Mouse (Mus musculus) left cerebral cortex, postnatal 10 days (tissue): ENCODE measurements at regions not wholly inside any gene's neighbourhood (a gene's known extent, or its start where the extent isn't known, plus 50 kb on each side); places are given as distances from the start of the nearest gene placed in this dataset.

ENCODE experiments used
- DNase-seq, 2 experiments: peaks; one replicate each; pipeline ENCODE4 v3.0.0; 2021 to 2022; ENCODE audit warnings: low spot score in 2 of 2, mixed read lengths in 1 of 2; ENCODE audit errors: extremely low spot score in 1 of 2
- intact Hi-C: fragments of 180-260 bp; cut with DNase I; formaldehyde crosslinking; loops from one replicate; pipeline ENCODE4 v1.15.1; 2025

DNA sequence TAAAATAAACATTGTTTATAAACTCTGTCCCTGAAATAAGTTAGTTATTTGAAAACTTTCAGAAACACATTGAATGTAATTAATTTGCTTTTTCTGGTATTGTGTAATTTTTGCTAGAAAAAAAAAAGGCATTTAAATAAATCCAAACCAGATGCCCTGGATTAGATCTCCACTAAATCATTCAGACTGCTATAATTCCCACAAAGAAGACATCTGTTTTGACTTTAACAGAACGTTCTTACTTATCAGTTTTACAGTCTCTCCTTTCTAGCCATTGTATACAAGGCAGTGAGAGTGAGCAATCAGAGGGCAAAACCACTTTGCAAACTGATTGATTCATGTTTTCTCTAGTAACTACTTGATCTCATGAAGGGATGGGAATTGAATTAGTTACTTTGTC lies 478.8 kb downstream of the Slitrk6 start:
- DNase-seq = no peak
- intact Hi-C loops = no loop called here

DNA sequence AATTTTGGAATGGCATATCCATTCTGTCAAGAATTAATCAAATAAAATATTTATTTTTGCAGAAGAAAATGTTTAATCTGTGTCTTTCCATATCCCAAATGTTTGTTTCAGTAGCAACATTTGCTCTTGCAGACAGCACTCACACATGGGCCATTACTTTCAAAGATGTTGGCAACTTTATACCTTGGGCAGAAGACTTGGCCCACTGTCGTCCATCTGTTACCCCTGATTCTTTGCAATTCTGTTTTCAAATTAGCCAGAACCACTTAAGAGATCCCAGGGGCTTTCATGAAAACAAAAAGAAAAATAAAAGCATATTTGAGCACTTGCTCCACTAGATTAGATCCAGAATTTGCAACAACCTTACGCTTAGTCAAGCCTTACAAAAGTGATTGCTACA lies 483.7 kb downstream of the Slitrk6 start:
- intact Hi-C loops = no loop called here
- DNase-seq = no peak

DNA sequence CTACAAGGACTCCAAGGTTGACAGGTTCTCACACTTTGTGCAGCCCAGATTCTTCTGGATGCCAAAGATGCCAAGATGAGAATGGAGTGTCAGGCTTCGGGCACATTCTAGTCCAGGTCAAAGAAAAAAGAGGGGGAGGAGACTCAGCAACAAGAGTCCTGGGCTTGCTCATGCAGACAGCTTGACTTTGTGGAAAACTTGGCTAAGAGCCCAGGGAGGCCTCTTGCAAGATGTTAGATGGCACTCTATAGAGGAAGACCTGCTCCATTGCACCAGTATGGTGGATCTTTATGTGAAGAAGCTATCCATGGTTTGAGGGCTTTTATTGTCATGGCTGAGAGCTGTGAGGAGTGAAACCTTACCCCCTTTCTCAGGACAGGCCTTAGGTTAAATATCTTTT lies 510.5 kb downstream of the Slitrk6 start:
- intact Hi-C loops = no loop called here
- DNase-seq = no peak

DNA sequence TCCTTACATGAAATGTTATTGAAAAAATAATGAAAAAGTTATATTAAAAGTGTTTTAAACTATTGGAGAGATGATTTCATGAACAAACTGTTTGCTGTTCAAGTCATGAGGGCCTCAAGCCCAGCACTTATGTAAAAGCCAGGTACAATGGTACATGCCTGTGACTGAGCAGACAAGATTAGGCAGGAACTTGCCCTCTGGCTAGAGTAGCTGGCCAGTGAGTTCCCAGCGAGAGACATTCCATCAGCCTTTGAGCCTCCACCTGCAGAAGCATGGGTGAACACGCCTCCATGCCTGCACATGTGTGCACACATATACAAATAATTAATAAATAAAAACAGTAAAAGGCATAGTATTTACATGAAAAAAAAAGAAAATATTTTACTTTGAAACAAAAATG lies 511.4 kb downstream of the Slitrk6 start:
- DNase-seq = no peak
- intact Hi-C loops = no loop called here

DNA sequence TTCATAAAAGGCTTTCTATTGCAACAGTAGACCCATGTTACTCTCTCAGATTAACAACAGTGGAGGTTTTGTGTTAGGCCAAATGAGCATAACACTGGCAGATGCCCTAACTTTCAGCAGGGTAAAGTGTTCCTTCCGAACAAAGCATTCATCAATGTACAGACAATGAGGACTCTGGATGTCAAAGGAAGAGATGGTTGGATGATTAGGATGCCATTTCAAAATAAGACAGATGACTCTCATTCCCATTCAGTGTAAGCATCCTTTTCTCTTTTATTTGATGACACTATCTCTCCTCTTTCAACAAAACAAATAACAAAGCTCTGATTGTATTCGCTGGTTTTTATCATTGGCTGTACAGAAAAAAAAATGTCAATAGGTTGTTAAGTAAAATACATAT lies 516.1 kb downstream of the Slitrk6 start:
- intact Hi-C loops = no loop called here
- DNase-seq = no peak

DNA sequence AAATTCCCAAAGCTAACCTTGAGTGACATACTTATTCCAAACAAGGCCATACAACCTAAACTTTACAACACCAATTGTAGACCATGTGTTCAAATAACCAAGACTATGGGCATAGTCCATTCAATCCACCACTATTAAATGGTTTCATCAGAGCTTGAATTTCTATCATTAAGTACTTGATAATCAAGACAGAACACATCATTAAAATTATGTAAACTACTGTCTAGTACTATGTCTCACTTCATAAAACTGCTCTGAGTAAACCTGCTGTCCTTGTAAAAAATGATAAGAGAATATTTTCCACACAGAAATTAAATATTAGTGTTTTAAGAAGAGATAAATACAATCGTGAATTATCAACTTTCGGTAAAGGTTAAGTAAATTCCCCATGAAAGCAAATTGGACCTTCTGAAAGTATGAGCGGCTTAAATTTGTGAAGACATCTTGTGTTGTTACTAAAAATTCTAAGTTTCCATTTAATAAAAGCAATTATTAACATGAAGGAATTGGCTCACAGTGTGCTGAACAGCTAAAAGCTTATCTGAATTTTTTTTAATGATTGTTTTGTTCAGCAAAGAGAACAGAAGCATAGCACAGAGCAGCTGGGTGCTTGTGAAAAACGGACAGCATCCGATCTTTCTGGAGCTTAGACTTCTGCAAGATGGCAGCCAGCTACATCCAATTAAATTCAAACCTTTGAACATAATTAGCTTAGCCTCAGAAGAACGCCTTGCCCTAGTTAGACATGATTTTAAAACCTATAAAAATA lies 530.1 kb downstream of the Slitrk6 start:
- intact Hi-C loops = no loop called here
- DNase-seq = no peak

DNA sequence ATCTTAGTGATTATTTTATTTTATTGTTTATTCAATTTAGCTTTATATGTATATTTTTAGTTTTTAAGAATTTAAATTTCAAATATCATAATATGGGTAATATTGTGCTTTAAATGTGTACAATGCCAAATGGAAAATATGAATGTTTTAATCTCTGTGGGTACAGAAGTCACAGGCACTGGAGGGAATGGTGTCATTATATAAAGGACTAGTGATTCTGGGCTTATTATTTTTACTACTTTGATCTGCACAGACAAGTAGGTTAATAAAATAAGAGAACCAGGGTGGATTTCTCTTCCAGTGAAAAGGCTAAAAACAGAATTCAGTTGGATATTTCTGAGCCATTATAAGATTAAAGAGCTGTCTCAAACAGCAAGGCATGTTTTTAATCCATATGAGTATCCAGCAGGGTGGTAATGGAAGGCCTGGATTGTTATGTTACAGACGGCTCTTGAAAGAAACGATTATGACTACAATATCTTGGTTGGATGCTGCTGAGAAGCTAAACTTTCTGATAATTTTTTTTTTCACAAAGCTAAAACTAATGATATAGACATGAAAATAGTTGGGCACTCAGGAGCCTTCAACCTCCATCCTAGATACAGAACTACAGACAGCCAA lies 563.9 kb downstream of the Slitrk6 start:
- DNase-seq = no peak
- intact Hi-C loops = no loop called here

DNA sequence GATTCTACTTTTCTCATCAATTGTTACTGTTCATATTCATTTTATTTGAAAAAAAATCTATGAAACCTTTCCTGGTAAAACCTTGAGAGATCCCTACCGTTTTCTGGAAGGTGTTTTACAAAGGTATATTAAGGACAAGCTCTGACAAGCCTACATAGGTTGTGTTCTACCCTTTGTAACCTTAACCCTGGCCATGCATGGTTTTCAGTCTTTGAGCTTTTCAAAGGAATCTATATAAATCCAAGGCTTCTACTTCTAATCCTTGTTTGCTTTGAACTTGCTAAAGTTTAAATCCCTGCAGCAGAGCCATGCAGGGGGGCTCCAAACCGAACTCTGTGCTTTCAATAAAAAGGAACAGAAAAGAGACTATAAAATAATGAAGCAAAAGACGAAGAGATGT lies 564.5 kb downstream of the Slitrk6 start:
- DNase-seq = no peak
- intact Hi-C loops = no loop called here

DNA sequence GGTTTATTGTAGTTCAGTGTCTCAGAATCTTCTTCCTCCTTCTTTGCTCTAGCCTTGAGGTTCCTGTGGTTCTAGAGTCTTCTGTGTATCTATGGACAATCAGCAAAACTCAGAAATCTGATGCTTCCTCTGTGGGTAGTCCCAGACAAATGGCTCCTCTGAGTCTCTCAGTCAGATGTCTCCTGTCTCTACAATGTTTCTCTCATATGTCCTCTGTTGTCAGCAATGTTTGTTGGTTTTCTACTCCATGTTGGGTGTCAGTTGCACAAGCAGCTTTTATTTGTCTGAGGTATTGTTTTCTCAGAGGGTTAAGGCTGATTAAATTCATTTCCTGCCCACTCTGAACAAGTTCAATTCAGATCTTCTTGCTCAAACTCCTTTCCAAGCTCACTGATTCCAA lies 575.8 kb downstream of the Slitrk6 start:
- DNase-seq = no peak
- intact Hi-C loops = no loop called here

DNA sequence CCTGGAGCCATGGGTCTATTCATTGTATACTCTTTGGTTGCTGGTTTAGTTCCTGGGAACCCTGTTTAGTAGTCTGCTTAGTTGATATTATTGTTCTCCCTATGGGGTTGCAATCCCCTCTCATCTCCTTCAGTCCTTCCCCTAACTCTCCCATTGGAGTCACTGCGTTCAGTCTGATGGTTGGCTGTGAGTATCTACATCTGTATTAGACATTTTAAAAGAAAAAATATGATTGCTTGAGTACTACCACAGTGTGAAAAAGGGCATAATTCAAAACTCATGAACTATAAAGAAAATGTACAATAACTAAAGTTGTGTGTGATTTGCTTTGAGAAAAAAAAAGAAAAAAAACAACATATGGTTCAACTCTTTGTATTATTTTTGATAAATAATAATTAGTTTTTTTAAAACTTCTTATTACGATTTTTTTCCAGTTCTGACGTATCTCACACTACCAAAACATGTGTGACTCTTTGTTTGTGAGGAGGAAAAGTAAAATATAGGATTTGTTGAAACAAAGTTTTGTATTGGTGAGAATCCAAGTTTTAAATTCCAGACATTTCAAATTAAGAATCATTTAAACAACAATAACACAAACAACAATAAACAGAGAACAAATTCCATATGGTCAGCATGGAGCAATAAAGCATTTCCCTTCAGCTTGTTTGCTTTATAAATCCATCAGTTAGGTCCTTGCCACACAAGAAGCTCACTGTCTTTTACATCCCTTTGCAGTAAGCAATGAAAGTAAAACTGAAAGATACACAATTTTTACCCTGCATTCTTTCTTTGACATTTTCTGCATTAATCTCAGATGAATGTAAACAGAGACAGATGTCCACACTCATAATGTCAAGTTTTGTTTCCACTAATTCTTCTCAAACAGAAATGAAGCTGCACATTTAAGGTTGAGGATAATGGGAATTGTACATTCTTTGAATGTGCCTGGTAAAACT lies 583.5 kb downstream of the Slitrk6 start:
- intact Hi-C loops = no loop called here
- no peak for DNase-seq

DNA sequence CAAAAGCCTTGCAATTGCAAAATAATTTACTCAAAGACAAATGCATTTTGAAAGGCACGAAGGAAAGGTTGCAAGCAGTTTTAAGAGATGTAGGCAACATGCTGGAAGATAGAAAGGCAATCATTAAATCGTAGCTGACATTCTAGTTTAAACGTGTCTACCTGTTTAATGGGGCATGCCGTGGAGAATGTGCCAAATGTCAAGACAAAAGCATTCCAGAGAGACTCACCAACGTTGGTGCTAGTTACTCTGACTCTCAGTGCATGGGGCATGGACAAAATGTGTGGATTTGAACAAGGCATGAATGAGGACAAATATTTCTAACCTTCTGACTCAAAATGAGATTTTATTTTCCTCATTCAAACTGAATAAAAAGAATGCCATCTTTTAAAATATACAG lies 586.3 kb downstream of the Slitrk6 start:
- DNase-seq = no peak
- intact Hi-C loops = no loop called here

DNA sequence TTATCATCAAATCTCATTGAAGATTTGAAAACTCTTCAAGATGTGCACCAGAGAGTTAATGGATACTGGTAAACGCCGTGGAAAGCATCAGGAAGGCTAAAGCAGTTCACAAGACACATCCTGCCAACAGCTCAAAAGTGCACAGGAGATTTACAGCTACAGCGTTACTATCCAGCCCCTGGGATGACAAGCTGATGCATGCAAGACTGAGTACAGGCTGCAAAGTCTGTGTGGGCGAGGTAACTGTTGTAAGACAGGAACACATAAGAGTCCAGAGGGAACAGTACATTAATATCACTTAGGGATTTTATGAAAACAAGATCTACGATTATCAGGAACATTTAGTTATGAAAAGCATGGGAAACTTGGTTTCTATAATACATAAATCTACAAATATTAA lies 626.7 kb downstream of the Slitrk6 start:
- no peak for DNase-seq

DNA sequence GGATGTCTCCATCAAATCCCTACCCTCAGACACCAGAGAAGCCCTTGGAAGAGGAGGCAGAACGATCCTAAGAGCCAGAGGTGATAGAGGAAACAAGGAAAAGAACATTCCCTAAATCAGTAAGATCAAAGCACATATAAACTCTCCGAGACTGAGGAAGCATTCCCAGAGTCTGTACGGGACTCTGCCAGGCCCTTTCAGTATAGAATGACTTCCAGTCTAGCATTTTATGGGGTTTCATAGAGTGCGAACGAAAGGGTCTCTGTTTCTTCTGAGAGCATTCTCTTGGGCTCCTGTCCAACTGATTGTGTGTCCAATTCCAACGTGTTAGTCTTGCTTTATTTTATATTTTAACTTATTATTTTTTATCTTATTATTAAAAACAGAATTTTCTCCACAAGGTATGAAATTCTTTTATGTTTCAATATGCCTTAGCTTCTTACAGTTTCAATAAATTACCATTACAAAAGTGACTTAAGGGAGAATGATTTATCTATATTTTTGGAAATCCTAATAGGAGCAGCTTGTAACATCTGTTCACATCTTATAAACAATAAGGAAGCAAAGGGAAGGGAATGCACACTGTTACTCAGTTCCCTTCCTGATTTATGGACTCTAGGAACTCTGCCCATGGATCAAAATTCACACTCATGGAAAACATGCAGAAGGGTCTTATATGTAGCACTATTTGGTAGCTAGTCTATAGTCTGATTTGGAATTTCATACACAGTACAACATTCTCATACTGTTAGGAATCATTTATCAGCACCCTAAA lies 628.8 kb downstream of the Slitrk6 start:
- no peak for DNase-seq
- intact Hi-C loops = no loop called here

More for the DNA sequence above, 626.7 kb downstream of the Slitrk6 start:
- intact Hi-C loops = no loop called here

DNA sequence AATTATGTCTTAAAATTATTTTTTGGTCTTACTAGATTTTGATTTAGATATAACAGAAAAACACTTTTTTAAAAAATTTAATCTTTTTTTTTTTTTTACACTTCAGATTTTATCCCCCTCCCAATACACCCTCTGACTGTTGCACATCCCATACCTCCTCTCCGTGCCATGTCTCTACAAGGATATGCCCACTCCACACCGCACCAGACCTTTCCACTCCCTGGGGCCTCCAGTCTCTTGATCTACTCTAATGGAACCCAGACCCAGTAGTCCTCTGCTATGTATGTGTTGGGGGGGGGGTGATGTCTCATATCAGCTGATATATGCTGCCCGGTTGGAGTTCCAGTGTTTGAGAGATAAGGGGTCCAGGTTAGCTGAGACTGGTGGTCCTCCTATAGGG lies 632.2 kb downstream of the Slitrk6 start:
- DNase-seq = no peak
- intact Hi-C loops = no loop called here

DNA sequence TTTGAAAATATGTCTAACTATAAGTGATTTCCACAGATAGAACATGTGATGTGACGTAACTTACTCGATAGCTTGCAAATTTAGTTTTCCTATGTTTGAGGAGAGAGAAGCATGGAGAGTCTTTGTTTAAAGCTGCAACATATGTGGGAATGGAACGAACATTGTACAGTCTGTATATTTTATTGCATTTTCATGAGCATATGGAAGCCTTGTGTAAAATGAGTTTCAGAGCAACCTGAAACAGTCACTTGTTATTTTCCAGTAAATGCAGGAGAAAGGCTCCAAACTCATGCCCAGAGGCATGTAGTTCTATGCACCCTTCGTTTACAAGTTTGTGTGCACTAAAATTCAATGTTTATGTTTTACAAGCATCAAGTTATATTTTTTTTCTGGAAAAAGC lies 639.4 kb downstream of the Slitrk6 start:
- intact Hi-C loops = no loop called here
- no peak for DNase-seq

DNA sequence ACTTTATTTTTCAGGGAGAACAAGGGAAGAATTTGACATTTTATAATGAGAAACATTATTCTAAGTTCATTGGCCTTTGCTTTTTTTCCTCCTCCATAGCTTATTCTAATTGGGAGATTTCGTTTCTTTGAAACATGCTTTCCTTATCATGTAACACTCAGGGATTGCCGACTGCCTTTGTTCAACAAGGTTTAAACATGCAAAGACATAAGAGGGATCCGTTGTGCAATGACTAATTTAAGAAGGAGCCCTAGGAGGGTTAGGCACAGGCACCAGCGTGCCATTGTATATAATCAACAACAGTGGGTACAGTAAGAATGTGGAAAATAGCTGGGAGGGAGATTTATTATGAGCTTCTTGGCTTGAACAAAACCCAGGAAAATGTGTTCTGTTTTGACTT lies 654.1 kb downstream of the Slitrk6 start:
- intact Hi-C loops = no loop called here

DNA sequence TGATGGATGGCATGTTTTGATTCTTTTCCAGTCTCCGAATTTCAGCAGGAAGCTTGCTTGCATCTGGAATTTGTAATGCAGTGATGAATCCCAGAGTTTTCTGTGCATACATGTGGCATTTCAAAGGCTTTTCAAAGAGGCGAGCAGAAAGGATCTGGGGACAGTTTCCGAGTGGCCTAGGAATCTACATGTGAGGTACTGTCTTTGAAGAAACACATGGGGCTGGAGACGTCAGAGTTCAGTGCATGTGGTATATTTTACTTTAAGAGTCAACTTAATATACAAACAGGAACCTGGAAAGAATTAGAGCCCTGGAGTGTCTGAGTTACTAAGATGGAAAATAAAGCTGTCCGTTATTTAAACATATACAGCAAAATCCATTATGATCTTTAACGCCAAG lies 676.6 kb downstream of the Slitrk6 start:
- intact Hi-C loops = no loop called here
- DNase-seq = no peak

More for the DNA sequence above, 654.1 kb downstream of the Slitrk6 start:
- no peak for DNase-seq

DNA sequence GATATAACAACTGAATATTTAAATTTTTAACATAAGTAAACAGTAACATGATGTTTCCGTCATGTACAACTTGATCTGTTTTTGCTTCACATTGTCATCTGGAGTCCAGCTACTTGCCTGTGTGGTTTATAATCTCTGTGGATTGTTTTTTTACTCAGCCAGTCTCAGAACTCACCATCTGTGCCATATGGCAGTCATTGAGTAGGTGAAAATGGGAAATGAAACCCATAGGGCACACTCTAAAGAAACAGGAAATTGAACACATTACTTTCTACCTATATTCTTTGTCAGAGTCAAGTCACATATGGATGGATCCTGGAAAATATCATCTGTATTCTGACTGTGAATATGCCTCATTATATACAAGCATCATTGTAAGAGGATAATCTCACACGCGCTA lies 707.2 kb downstream of the Slitrk6 start:
- intact Hi-C loops = no loop called here
- no peak for DNase-seq

DNA sequence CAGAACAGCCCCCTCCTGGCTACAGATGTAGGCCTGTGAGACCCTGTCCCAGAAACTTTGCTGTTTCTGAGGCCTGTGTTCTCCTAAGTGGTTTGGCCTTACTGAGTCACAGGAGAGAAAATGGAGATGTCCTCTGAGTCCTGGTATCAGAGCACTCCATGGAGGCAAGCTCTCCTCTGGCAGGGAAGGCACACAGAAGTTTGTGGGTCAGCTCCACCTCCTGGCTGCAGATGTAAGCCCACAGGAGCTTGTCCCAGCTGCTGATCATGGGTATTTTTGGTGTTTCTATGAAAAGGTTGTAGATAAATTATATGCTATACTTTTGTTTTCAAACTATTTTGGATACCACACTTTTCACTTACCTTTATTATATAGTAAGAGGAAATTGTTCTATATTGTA lies 711.7 kb downstream of the Slitrk6 start:
- DNase-seq = no peak
- intact Hi-C loops = no loop called here
